ENCODE assay signal across 16 mouse cellular contexts in the genomic region with DNA sequence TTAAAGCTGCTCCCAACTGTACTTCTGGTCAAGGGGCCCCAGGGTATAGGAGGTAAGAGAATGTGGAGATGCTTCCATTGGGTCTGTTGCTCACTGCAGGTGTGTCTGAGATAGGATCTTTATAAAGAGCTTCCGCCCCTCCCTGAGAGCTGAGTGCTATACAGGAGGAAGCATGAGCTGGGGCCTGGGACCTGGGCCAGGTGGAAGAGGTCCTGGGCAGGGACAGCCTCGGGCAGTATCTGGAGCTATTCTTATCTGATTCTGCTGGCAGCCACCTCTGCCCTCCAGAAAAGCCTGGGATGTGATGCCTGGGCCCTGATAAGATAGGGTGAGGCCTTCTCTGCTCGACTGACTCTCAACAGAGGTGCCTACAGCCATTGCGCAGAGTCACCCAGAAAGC.
DNase-seq lines count a peak whose midpoint lies in the region; ATAC-seq and TF ChIP-seq lines count a peak whose summit lies in the region.
"Had no signal": no experiment of that assay in that cellular context is flagged by ENCODE, and none has a peak within 500 bp of the region (broad histone marks: within the 10 kb centered on the region; RNA-seq: fewer than 3 reads in every experiment).

No protein-coding gene starts in this region.

- H3K9me3 ChIP-seq in forebrain, embryonic 10.5 days, result peaks cover 11% of the 10 kb centered on the region; the same call in 1 of the 2 replicates
- H3K9me3 ChIP-seq in forebrain, embryonic 13.5 days (replicated peaks), result no peaks in the 10 kb centered on the region
- H3K9me3 ChIP-seq in hindbrain, postnatal 0 days (ENCODE audit: low read length), result no peaks in the 10 kb centered on the region
- no peaks in the 10 kb centered on the region; the same call in 1 of the 2 replicates for H3K9me3 ChIP-seq in kidney, embryonic 15.5 days (replicated peaks)
- H3K9me3 ChIP-seq: embryonic facial prominence, embryonic 15.5 days; hindbrain, embryonic 15.5 days; liver, embryonic 15.5 days; neural tube, embryonic 12.5 days had no signal

- no peak for ATAC-seq in forebrain, embryonic 13.5 days
- no peak for ATAC-seq in hindbrain, postnatal 0 days
- ATAC-seq in kidney, embryonic 15.5 days (replicated peaks; ENCODE audit: low FRiP score), result no peak

- no peaks in the 10 kb centered on the region for H3K4me1 ChIP-seq in forebrain, embryonic 10.5 days
- H3K4me1 ChIP-seq in forebrain, embryonic 13.5 days, result no peaks in the 10 kb centered on the region
- H3K4me1 ChIP-seq in hindbrain, postnatal 0 days (ENCODE audit: insufficient read depth, low read length), result no peaks in the 10 kb centered on the region
- peaks cover 16% of the 10 kb centered on the region for H3K4me1 ChIP-seq in kidney, embryonic 15.5 days
- H3K4me1 ChIP-seq: hindbrain, embryonic 15.5 days; liver, embryonic 15.5 days; neural tube, embryonic 12.5 days had no signal

- no peaks in the 10 kb centered on the region for H3K36me3 ChIP-seq in forebrain, embryonic 10.5 days (replicated peaks)
- no peaks in the 10 kb centered on the region for H3K36me3 ChIP-seq in forebrain, embryonic 13.5 days (ENCODE audit: poor library complexity, severe bottlenecking)
- H3K36me3 ChIP-seq in hindbrain, postnatal 0 days (ENCODE audit: insufficient read depth, low read length), result no peaks in the 10 kb centered on the region
- H3K36me3 ChIP-seq in kidney, embryonic 15.5 days, result no peaks in the 10 kb centered on the region
- H3K36me3 ChIP-seq: embryonic facial prominence, embryonic 15.5 days; hindbrain, embryonic 15.5 days; liver, embryonic 15.5 days; neural tube, embryonic 12.5 days had no signal

- H3K4me3 ChIP-seq in forebrain, embryonic 10.5 days, result no peak overlapping the region
- no peak overlapping the region for H3K4me3 ChIP-seq in forebrain, embryonic 13.5 days
- no peak overlapping the region for H3K4me3 ChIP-seq in hindbrain, postnatal 0 days (ENCODE audit: low read length)
- H3K4me3 ChIP-seq in kidney, embryonic 15.5 days (replicated peaks), result no peak overlapping the region
- H3K4me3 ChIP-seq: embryonic facial prominence, embryonic 15.5 days; hindbrain, embryonic 15.5 days; liver, embryonic 15.5 days; neural tube, embryonic 12.5 days had no signal

- no peak for TF ChIP-seq CTCF in hindbrain, postnatal 0 days (IDR thresholded peaks at IDR 0.05; ENCODE audit: low read depth)

- no peak for DNase-seq in forebrain, embryonic 10.5 days (ENCODE audit: extremely low spot score, low spot score)
- peak; percentile 63 to 75 for DNase-seq in urinary bladder, postnatal 36 days (ENCODE audit: low spot score in 2 of 2)
- no peak for DNase-seq in urinary bladder, postnatal 25 days (ENCODE audit: low spot score)
- DNase-seq in skeletal muscle tissue, adult 2 months (ENCODE audit: low read depth, low spot score), result peak; percentile 55
- DNase-seq in hindbrain, postnatal 0 days (ENCODE audit: low spot score), result no peak
- no peak for DNase-seq in layer of hippocampus, postnatal 10 days (ENCODE audit: low spot score in 2 of 2)
- DNase-seq: embryo, embryonic 11 days; kidney, adult 2 months; kidney, postnatal 4 days; lung, postnatal 10 days had no signal

- WGBS in forebrain, embryonic 10.5 days, result 88% methylated on average over 4 of the region's 4 CpGs
- 90% methylated on average over 4 of the region's 4 CpGs for WGBS in forebrain, embryonic 13.5 days
- 83% methylated on average over 4 of the region's 4 CpGs for WGBS in hindbrain, postnatal 0 days
- whole genome bisulfite sequencing in kidney, embryonic 15.5 days, result 65% methylated on average over 4 of the region's 4 CpGs

- no peak overlapping the region for H3K9ac ChIP-seq in forebrain, embryonic 13.5 days
- no peak overlapping the region for H3K9ac ChIP-seq in hindbrain, postnatal 0 days (replicated peaks; ENCODE audit: low read length)
- no peak overlapping the region for H3K9ac ChIP-seq in kidney, embryonic 15.5 days
- H3K9ac ChIP-seq: embryonic facial prominence, embryonic 15.5 days; hindbrain, embryonic 15.5 days; liver, embryonic 15.5 days; neural tube, embryonic 12.5 days had no signal

- 0 out of 2 replicates have a peak, but pooled peaks cover 8% of the 10 kb centered on the region for H3K27me3 ChIP-seq in forebrain, embryonic 10.5 days (ENCODE audit: poor library complexity, severe bottlenecking)
- H3K27me3 ChIP-seq in forebrain, embryonic 13.5 days, result no peaks in the 10 kb centered on the region
- H3K27me3 ChIP-seq in hindbrain, postnatal 0 days (ENCODE audit: insufficient read depth, low read length), result no peaks in the 10 kb centered on the region
- H3K27me3 ChIP-seq in kidney, embryonic 15.5 days, result no peaks in the 10 kb centered on the region; the same call in 1 of the 2 replicates
- H3K27me3 ChIP-seq: embryonic facial prominence, embryonic 15.5 days had no signal

- 0 out of 2 replicates have a peak overlapping the region, but pooled peaks have one; percentile 8 for H3K27ac ChIP-seq in forebrain, embryonic 10.5 days
- H3K27ac ChIP-seq in forebrain, embryonic 13.5 days, result no peak overlapping the region
- H3K27ac ChIP-seq in hindbrain, postnatal 0 days, result no peak overlapping the region
- no peak overlapping the region for H3K27ac ChIP-seq in kidney, embryonic 15.5 days
- H3K27ac ChIP-seq: embryonic facial prominence, embryonic 15.5 days; hindbrain, embryonic 15.5 days; liver, embryonic 15.5 days; neural tube, embryonic 12.5 days had no signal

- H3K4me2 ChIP-seq in forebrain, embryonic 13.5 days, result no peak overlapping the region
- no peak overlapping the region for H3K4me2 ChIP-seq in hindbrain, postnatal 0 days (ENCODE audit: low read depth, low read length)
- no peak overlapping the region for H3K4me2 ChIP-seq in kidney, embryonic 15.5 days
- H3K4me2 ChIP-seq: embryonic facial prominence, embryonic 15.5 days; hindbrain, embryonic 15.5 days; liver, embryonic 15.5 days; neural tube, embryonic 12.5 days had no signal

Comparison
In these comparisons a context has a peak if more than half of its experiments do, and no peak if none do; other contexts are left out.
1. DNase-seq: peak in urinary bladder, postnatal 36 days (2 of 2) and skeletal muscle tissue, adult 2 months (single experiment); none in forebrain, embryonic 10.5 days (single experiment), urinary bladder, postnatal 25 days (single experiment), hindbrain, postnatal 0 days (single experiment) and layer of hippocampus, postnatal 10 days (0 of 2).